Mouse (Mus musculus): ENCODE results near the gene Dennd1a.

DNA sequence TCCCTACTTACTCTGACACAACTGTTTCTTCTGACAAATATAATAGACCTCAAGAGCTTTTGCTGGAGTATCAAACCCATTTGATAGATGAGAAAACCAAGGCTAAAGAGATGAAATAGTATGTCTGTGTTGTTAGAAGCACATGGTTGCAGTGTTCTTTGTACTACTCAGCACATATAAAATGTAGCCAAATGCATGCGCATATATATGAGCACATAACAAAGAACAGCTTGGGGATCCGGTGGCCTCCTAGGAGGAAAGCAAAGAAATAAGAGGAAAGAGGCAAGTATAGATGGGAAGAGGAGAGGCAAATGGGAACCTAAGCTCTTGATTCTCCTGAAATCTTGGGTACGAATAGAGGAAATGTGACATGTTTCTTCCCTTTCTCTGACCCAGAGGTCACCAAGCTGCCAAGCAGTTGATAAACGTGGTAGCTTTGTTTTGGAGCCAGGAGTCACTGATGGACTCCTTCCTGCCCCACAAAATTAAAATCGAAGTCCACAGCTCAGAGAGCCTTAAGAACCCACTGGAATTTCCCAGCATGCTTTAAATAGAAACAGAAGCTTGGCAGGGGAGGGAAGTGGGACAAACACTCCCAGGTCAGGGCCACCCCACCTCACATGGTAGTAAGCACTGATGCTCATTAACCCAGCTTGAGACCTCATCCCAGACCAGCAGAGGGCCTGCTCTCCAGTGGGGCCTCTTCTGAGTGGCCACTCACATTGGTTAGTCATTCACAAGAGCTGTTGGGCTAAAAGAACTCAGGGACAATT, 317.3 kb downstream of the Dennd1a start:
- TF ChIP-seq CTCF (IDR thresholded peaks at IDR 0.05; ENCODE audit: extremely low read depth, insufficient read depth, low read length) (no peak), POLR2A (IDR thresholded peaks at IDR 0.05; ENCODE audit: extremely low read depth, insufficient read depth, low read length) (no peak)
